Mouse (Mus musculus): Measurements from ENCODE around the gene Bahcc1.

DNA sequence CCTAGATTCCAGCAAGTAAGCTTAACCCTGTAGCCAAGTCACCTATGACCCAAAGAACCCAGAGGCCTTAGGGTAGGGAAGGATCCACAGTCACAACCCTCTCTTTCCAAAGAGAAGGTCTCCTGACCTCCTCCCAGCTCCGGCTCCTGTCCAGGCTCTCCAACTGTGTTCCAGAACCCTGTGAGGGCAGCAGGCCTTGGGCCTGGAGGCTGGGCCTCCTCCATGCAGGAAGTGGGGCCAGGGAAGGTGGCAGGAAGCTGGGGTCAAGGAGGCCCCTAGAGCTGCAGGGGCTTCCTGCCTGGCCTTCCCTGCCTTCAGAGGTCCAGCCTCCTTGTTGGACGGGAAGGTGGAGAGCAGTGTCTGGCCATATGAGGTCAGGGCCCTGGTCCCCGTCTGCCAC lies 48.5 kb downstream of the Bahcc1 start:
- TF ChIP-seq POLR2A (IDR thresholded peaks at IDR 0.05; ENCODE audit: insufficient read depth, low read depth, low read length) = no peak
- no peak for TF ChIP-seq CTCF (IDR thresholded peaks at IDR 0.05; ENCODE audit: insufficient read depth, low read depth, low read length)
